Mouse (Mus musculus) lung, postnatal 25 days (tissue): ENCODE data around the gene Cldn6.

ENCODE experiments used
- DNase-seq: peaks from one replicate; pipeline ENCODE4 v3.0.0; 2022; ENCODE audit warnings: low spot score

The Cldn6 gene

DNA sequence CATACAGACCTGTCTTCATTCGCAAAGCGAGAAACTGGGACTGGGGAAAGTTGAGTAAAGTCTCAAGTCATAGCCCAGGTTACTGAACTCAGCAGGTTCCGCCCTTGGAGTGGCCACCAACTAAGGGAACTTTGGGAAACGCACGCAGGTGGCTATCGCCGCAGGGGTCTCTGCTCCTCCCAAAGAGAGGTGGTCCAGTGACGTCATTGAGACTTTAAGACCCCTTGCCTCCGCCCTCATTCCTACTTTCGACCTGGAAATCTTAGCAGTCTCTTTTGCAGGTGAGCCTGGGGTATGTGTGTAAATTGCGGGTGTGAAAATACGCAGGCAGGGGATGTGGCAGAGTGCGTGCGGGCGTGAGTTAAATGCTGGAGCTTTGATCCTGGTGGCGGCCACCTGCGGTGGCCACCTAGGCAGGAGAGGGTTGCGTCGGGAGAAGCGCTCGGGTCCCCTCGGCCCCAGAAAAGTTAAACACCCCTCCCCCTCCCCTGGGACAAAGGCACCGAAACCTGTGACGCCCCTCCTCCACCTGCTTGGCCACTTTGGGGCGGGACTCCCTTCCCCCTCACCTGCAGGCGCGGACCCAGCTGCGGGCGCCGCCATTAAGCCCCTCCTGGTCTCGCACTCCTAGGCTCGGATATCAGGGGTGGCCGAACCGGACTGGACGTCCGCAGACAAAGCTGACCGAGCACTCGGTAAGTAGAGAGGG lies at the start of gene Cldn6:
TSS of gene Cldn6 (plus strand) at position 123 of the 709 bp plus-strand sequence.
- no peak for DNase-seq

DNA sequence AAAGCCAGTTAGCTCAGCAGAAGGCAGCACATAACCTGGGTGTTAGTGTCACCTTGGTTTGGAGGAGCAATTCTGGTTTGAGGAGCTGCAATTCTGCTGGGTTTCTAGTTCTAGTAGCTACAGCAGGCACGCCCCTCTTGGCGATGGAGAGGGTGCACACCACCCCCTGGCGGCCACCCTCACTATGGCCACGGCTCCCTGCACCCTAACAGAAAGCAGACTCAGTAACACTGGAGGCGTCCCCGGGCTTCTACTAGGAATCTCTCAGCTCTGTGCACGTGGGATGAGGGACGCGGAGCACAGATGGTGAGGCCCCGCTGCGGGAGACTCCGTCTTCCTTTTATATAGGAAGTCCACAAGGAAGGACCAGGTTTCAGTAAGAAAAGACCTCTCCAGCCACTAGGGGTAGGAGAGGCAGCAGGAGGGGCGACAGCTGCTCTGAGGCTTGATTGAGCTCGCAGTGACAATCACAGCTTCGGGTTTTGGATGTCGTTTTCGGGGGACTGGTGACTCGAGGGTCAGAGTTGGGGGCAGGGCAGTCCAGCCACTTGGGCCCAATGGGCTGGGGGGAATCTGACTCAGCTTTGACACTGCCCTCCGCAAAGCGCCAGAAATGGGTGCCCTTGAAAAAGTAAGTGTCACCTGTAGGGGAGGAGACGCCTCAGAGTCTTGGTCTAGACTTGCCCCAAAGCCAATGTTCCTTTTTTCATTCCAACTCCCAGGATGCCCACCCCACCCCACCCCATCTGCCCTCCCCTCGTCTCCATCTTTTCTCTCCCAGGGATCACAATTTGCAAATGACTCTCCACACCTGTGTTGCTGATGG lies 48.6 kb upstream of the Cldn6 start:
- peak; percentile 73 for DNase-seq

DNA sequence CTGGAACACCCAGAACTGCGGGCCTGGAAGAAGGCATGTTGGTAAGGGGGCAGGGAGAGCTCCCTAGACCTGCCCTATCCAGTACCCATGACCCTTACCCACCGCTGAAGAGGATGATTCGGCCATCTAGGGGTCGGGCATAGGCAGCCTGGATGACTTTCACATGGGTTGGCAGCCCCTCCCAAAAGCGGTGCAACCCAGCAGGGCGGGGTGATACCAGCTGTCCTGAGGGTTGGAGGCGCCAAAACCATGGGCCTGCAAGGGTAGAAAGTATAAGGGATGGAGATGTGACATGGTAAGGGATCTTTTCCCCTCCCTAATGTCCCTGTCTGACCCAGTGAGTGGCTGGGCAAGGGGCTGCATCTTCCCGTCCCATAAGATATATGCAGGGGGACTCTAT lies 47.8 kb upstream of the Cldn6 start:
- no peak for DNase-seq

DNA sequence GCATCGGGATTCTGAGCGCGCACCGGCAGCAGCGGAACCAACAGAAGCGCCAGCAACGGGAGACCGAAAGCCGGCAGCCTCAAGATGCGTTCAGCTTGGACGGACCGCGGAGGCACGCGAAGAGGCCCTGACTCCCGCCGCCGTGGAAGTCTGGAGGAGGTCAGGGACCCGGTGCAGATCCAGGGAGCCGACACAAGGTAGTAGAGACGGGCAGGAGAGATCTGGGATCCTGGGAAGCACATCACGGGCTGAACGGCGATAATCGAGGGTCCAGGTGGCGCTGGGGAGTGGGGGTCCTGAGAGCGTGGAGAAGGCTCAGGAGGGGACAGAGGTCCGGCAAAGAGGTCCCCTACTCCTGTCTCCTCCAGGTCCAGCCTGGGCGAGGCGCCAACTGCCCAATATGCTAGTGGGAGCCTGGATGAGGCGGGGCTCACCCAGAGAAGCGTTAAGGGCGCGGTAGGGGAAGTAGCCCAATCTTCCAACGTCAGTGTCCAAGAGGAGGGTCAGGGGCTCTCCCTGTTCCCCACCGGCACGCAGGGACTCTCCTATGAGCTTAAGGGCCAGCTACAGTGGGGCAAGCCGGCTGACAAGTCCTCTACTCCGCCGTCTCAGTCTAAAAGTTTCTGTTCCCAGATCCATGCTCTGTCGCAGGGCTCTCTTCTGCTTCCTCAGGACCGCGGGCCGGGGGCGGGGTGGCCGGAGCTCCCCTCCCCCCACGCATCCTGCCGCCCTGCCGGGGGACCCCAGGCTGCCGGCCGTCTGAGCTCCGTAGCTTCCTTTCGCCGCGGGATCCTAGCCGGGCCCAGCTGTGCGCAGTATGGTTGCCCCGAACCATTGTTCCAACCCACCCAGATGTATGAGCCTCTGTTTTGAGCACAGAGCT lies 34.2 kb upstream of the Cldn6 start, which contains the start of gene Mmp25:
TSS of gene Mmp25 (minus strand) at position 665 of the 883 bp plus-strand sequence.
- DNase-seq: no peak

DNA sequence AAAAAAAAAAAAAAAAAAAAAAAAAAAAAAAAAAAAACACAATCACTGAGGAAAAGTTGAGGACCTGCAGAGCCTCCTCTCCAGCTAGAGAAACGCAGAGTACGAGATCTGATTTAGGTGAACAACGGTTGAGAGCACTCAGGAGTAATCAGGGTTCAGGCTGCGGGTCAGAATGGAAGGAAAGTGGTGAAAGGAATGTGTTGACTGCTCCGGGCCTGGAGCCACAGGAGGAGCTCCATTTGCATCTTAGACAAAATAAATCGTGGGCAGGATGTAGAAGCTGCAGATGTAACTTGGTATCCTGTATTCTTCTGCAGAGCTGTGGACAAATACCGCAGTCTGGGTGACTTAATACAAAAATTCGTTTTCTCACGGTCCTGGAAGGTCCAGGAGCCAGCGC lies 33.2 kb upstream of the Cldn6 start:
- DNase-seq: no peak

DNA sequence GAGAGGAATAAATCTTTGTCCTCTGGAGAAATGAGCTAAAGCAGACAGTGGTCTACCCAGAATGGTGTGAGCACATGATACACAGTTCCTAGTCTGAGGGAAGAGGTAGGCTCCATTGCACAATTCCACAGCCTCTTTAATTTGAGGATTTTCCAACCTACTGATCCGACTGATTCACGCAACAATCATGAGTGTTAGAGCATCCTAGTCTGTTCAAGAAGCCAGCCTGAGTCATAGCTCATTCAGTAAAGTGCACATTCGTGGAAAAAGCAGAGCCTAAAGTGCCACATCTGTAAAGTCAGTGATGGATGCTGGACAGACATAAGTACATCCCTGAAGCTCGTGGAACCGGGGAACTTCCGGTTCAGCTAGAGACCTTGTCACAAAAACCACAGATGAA lies 27.7 kb upstream of the Cldn6 start:
- DNase-seq: no peak

DNA sequence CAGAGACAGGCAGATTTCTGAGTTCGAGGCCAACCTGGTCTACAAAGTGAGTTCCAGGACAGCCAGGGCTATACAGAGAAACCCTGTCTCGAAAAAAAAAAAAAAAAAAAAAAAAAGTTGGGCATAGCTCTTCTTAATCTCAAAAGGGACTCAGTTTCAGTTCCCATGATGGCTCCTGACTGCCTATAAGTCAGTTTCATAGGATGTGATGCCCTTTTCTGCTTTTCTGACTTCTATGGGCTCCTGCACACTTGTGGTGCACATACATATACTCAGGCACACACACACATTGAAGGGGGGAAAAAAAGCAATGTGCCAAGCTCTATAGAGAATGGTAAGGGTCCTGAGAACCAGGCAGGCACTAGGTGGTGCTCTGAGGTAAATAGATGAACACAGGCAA lies 25.7 kb upstream of the Cldn6 start:
- no peak for DNase-seq

DNA sequence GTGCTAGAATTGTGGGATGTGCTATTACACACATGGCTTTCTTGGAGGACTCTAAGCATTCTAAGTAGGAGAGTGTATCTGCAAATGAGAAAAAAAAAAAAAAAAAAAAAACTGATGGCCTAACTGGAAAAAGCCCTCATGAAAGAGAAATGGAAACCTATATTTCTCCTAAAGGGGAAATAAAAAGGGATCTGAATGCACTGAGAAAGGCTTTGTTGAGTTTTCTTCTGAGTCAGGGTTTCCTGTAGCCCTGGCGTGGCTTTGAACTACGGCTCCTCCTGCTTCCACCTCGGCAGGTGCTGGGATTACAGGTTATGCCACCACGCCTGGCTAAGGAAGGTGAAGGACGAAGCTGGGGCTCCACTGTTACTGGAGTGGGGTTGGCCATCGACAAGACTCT lies 25.0 kb upstream of the Cldn6 start:
- DNase-seq: no peak

DNA sequence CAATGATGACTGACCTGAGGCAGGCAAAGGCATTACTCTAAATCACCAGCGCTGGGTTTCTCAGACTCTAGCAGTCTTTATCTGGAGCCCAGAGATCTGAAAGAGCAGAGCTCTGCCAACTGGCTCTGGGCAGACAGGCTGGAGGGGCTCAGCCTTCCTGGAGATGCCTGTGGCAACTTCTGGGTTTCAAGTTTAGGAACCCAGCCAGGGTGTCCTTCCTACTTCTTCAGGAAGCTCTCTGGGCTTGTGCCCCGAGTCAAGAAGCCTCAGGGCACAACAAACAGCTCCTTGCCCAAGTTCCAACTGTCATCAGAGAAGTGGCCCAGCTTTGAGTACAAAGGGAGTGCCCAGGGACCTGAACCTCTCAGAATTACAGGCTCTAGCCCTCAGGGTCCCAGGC lies 24.6 kb upstream of the Cldn6 start:
- no peak for DNase-seq

DNA sequence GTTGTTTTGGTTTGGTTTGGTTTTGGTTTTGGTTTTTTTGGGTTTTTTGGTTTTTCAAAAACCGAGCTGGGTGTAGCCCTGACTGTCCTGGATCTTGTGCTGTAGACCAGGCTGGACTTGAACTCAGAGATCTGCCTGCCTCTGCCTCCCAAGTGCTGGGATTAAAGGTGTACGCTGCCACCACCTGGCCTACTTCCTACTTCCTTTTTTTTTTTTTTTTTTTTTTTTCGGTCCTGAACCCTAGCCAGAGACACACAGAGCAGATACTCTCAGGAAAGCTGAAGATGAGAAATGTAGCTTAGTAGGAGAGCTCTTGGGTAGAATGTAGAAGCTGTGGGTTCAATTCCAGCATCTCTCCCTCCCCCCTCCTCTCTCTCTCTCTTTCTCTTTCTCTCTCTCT lies 20.6 kb upstream of the Cldn6 start:
- no peak for DNase-seq

DNA sequence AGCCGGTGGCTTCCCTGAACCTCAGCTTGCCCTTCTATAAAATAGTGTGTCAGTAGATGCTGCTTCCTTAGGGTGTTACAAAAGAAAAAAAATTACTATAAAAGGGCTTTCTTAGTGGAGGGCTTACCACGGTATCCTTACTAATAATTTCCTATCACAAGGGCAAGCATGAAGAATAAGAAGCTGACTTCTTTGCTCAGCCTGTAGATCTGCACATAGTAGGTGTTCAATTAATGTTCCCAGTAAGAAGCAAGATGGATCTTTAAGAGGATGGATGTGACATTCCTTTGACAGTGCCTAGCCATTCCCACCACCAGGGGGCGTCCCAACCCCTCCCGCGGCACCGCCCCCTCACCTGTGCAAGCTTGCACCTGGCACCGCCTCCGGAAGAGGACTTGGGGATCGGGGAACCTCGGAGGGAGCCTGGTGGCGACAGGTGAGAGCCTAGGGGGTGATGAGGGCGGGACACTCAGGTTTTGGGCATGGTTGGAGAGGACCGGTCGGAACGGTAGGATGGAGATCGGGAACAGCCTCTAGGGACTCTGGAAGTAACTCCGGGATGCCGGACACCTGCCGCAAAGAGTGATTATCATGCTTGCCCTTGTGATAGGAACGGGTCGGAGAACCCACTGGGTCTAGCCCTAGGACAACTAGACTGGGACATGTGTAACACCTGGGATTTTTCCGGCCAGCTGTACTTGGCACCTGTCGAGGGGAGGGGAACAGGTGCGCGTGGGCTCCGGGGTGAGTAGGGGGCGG lies 18.8 kb upstream of the Cldn6 start, which contains the start of gene Bicdl2:
TSS of gene Bicdl2 (plus strand) at position 390 of the 759 bp plus-strand sequence.
- DNase-seq: peak; percentile 79

DNA sequence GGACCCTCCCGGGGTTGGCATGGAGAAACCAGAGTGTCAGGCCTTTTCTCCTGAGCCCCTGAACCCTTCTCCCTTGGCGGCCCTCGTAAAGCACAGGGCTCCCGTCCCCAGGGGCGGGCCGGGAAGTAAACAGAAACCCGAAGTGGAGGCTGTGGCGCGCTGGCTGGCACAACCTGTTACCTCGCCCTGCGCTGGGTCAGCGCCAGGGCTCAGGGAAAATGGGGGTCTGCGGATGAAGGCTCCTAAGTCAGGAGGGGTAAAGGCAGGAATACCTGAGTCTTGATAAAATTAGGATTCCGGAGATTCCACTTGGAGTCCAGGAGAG lies 18.2 kb upstream of the Cldn6 start:
- peak; percentile 25 for DNase-seq

DNA sequence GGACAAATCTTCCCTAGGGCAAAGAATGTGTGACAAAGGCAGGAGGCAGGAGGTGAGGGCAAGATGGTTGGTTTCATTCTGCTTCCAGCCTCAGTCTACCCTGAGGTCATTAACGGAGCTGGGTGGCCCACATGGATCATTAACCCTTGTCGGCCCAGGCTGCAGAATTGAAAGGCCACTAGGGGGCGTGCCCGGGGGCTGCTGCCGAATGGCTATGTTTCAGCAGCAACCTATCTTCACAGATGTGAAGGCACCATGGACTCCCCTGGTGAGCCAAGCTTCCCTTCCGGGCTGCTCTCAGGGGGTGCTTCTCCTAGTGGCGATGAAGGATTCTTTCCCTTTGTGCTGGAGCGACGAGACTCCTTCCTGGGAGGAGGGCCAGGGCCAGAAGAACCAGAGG lies 17.5 kb upstream of the Cldn6 start:
- no peak for DNase-seq

DNA sequence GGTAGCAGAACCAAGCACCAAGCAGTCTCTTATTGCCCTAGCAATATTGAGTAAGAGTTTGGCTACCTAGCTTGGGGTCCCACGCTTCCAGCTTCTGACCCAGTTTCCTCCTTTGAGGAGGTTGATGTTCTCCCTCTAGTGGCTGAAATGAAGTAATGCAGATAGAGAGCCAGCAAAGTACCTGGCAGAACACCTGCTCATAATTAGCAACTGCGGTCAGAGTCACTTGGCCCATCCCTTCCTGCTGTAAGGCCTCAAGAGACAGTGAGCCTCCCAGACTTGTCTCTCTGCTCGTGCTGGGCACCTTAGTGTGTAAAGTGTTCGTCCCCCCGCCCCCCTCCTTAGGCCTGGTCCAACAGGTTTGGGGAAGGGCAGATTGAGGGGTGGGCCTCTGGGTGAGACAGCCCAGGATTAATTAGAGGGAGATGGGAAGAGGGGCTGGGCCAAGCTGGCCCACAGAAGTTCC lies 14.5 kb upstream of the Cldn6 start:
- DNase-seq: peak; percentile 42

DNA sequence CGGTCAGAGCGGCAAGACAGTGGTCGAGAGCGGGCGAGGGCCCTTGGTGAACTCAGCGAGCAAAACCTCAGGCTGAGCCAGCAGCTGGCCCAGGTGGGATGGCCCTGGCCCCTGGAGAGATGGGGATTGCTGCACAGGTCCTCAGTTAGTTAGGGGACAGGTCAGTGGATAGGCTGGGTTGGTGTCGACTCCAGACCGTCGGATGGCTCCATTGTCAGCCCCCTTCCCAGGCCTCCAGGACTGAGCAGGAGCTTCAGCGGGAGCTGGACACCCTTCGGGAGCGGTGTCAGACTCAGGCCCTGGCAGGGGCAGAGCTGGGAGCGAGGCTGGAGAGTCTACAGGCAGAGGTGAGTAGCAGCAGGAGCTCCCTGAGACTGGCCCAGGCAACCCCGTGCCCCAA lies 13.5 kb upstream of the Cldn6 start:
- DNase-seq: no peak

DNA sequence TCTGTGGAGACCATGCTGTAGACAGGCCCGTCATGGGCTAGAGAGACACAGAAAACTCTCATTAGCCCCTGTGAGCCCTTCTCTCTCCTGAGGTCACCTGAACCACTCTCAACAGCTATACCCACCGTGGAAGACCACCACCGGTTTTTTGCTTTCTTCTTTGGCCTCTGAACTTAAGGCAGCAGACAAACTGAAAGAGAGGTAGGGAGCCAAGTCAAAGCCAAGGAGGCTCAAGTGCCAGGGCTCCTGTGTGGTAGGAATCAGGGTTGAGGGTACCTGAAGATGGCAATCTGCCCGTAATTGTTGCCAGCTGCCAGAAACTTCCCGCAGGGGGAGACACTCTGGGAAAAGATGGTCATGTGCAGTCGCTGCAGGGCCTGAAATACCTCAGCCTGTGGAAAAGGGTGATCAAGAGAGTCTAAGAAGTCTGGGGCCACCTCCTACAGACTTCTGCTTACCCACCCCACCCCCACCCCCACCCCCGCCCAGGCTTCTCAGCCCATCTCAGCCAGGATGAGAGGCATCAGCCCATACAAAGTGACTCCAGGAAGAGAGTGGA lies 8.5 kb upstream of the Cldn6 start:
- no peak for DNase-seq

DNA sequence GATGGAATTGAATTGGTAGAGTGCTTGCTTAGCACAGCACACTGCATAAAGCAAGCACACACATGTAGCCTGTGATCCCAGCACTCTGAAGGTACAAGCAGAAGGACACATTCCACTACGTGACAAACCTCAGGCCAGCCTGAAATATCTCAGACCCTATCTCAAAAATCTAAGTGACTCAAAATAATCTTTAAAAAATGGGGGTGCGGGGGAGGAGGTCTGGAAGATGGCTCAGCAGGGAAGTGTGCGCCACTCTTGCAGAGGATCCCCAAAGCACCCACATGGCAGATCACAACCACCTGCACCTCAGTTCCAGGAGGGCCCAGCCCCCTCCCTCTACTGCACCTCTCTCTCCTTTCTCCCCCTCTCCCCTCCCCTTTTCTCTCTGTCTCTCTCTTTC lies 7.5 kb upstream of the Cldn6 start:
- no peak for DNase-seq

DNA sequence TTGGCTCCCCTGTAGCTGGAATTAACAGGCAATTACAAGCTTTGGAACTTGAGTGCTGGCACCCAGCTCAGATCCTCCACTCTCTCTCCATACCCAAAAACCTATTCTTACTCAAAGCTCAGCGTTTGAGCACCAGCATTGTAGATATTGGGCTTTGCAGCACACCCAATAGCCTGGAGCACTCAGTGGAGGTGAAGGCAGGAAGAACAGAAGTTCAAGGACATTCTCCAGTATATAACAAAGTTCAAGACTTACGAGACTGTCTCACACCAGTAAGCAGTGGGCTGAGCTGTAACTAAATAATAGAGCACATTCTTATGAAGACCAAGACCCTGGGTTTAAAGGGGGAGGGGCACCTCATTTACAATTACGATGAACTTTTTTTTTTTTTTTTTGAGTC lies 6.3 kb upstream of the Cldn6 start:
- no peak for DNase-seq

DNA sequence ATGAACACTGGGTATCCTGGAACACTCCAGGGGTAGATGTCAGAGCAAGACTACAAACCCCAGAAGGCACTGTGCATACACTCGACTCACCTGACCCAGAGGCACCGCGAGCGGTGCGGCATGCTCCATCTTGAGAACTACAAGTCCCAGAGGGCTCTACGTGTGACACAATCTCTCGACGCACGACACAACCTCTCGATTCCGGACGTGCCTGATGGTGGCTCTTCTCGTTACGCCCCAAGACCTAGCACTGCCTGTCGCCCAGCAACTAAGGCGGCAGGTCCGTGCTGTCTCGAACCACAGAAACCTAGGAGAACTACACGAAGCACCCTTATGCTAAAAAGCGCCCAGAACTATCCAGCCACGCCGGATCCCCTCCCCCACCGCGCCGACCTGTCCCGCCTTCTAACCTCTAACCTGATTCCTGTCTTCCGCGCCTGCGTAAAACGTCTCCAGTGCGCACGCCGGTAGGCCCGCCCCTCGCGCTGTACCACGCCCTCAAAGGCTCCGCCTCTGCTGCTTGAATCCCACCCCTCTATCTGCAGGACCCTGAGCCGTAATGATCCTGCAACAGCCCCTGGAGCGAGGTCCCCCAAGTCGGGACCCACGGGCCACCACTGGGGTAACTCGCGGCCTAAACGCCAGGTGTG lies 5.5 kb upstream of the Cldn6 start, which contains the start of the genes Hcfc1r1 and Thoc6:
TSS of gene Hcfc1r1 (plus strand) at position 173 of the 650 bp plus-strand sequence.
TSS of gene Thoc6 (minus strand) at position 459 of the 650 bp plus-strand sequence.
- DNase-seq: peak; percentile 95

DNA sequence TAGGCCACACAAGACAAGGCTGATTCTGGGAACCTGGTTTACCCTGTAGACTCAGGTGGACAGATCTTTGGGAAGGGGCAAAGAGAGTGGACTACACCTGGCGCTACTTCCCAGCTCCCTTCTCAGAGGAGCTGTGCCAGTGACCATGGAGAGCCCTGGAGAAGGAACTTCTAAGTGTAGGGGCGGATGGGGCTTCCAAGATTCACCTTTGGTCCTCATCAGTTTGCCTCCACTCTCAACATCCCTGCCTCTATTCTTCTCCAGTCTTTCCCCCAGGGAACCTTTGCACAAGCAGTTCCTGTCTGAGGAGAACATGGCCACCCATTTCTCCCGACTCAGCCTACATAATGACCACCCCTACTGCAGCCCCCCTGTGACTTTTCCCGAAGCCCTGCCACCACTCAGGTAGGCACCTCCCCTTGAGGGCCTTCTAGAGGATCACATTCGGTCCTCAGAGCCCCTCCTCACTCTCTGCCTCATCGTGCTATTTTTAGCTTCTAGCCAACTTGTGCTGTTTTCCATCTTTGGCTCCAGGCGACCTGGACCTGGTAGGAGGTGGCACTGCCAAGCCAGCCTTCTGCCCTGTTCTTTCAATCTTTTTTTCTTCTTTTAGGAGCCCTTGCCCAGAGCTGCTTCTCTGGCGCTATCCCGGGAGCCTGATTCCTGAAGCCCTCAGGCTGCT lies 4.6 kb upstream of the Cldn6 start:
- no peak for DNase-seq
